Mouse (Mus musculus) lung, postnatal 25 days (tissue): ENCODE data around the gene Sdhc.
A peak's percentile ranks its signal among the peaks of the same experiment; 100 is the strongest.
"Not testable (repeated sequence)": the region's sequence is repeated elsewhere in the genome, so short reads cannot be mapped to it uniquely, and the experiment has no call there.

ENCODE experiments used
- DNase-seq: peaks from one replicate; pipeline ENCODE4 v3.0.0; 2022; ENCODE audit warnings: low spot score

Sdhc gene

GRCm38 (mm10) chr1:171112986-171113385, 37.4 kb downstream of the Sdhc start:
- no peak for DNase-seq

GRCm38 (mm10) chr1:171111781-171112575, 38.4 kb downstream of the Sdhc start:
- peak; percentile 26 for DNase-seq

GRCm38 (mm10) chr1:171111020-171111780, 39.2 kb downstream of the Sdhc start:
- peak; percentile 93 for DNase-seq

- DNase-seq, result no peak
Measured at GRCm38 (mm10) chr1:171110659-171111019, 39.8 kb downstream of the Sdhc start.

GRCm38 (mm10) chr1:171109620-171110019, 40.8 kb downstream of the Sdhc start:
- DNase-seq, result no peak

- DNase-seq, result no peak
Measured at GRCm38 (mm10) chr1:171105226-171105625, 45.2 kb downstream of the Sdhc start.

- DNase-seq, result no peak
Measured at GRCm38 (mm10) chr1:171103179-171103840, 47.1 kb downstream of the Sdhc start.

GRCm38 (mm10) chr1:171102547-171103177, 47.7 kb downstream of the Sdhc start:
- peak; percentile 83 for DNase-seq

GRCm38 (mm10) chr1:171101733-171102546, 48.5 kb downstream of the Sdhc start:
- peak; percentile 85 for DNase-seq

GRCm38 (mm10) chr1:171101033-171101432, 49.4 kb downstream of the Sdhc start:
- DNase-seq, result no peak

GRCm38 (mm10) chr1:171097612-171098011, 52.8 kb downstream of the Sdhc start:
- DNase-seq, result no peak

- no peak for DNase-seq
Measured at GRCm38 (mm10) chr1:171097136-171097535, 53.3 kb downstream of the Sdhc start.

GRCm38 (mm10) chr1:171096110-171096964, 54.1 kb downstream of the Sdhc start:
- no peak for DNase-seq

GRCm38 (mm10) chr1:171094424-171094823, 56.0 kb downstream of the Sdhc start:
- no peak for DNase-seq

- DNase-seq, result no peak
Measured at GRCm38 (mm10) chr1:171090761-171091160, 59.6 kb downstream of the Sdhc start.

GRCm38 (mm10) chr1:171089891-171090290, 60.5 kb downstream of the Sdhc start:
- no peak for DNase-seq

- DNase-seq, result not testable (repeated sequence)
Measured at GRCm38 (mm10) chr1:171088237-171088869, 62.0 kb downstream of the Sdhc start.

- DNase-seq, result no peak
Measured at GRCm38 (mm10) chr1:171085718-171086117, 64.7 kb downstream of the Sdhc start.

- DNase-seq, result not testable (repeated sequence)
Measured at GRCm38 (mm10) chr1:171081512-171082231, 68.7 kb downstream of the Sdhc start.
